Mouse (Mus musculus): ENCODE results near the gene Hoxb9.

Hoxb9 gene

DNA sequence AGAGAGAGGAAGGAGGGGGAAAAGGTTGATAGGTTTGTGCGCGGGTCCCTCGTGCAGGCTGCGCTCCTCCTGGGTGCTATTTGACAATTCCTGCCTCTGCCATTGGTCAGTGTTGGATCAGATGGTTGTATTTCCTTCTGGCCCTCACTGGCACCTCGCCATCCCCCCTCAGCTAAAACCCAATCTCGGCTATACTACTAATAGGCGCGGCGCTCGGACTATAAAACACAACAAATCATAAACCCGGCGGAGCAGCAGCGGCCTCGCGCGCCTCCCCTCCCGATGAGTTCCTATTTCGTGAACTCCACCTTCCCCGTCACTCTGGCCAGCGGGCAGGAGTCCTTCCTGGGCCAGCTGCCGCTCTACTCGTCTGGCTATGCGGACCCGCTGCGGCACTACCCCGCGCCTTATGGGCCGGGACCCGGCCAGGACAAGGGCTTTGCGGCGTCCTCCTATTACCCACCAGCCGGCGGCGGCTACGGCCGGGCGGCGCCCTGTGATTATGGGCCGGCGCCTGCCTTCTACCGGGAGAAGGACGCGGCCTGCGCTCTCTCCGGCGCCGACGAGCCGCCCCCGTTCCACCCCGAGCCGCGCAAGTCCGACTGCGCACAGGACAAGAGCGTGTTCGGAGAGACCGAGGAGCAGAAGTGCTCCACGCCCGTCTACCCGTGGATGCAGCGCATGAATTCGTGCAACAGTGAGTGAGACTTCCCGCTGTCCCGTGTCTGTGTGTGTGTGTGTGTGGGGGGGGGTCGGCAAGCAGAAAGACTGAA is 27.8 kb downstream of the Hoxb9 start:
- DNase-seq (ENCODE audit: low read depth, low spot score): no peak

DNA sequence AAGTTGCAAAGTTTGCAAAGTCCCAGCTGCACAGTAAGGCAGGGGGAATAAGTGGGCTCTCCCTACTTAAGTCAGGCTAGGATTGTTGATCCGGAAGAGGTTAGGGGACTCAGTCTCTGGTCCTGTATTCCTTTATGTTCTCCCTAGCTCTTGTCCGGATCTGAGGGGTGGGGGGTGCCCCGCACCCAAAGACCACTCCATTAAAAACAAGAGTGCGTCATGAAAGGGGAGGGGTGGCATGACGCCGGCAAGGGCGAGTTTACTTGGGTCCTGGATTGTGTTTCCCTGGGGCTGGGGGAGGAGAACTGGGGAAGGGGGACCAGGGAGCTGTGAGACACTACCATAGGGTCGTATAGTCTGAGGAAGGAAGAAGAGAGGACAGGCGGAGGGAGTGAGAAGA is 28.5 kb downstream of the Hoxb9 start:
- DNase-seq (ENCODE audit: low read depth, low spot score): no peak

DNA sequence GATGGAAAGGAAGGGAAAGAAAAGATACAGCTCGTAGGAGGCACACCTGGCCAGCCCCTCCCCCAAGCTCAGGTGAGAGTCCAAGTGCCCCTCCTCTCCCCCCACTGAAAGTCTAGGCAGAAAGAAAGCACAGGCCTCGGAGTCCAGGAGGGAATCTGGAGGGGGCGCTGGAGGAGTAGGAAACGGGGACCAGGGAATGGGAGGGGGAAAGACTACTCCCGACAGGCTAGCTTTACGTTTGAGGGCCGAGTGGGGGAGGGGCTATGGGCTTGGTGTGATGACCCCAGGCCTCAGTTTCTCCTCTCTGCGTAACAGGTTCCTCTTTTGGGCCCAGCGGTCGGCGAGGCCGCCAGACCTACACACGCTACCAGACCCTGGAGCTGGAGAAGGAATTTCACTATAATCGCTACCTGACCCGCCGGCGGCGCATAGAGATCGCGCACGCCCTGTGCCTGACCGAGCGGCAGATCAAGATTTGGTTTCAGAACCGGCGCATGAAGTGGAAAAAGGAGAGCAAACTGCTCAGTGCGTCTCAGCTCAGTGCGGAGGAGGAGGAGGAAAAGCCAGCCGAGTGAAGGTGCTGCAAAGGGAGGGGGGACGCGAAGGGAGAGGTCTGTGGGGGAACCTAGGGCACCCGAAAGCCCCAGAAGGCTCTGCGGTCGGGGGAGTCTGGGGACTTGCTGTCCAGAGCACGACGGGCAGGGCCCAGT is 29.3 kb downstream of the Hoxb9 start:
- DNase-seq (ENCODE audit: low read depth, low spot score): no peak

DNA sequence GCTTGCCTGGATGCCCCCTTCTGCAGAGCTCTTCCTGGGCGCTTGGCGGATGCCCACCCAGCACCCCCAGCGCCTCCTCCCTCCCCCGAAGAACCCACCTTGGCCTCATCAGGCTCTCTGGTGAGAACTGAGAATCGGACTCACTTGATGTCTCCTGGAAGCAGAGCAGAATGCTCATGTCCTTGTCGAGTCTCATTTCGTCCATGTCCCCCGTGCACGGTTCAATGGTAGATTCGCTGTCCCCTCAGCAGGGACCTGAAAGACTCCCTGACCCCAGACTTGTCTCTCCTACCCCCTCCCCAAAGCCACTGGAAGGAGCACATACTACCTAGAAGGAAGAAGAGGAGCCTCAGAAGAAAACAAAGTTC is 29.8 kb downstream of the Hoxb9 start:
- DNase-seq (ENCODE audit: low read depth, low spot score): no peak

GRCm38 (mm10) chr11:96301837-96302236 is 30.6 kb downstream of the Hoxb9 start:
- DNase-seq (ENCODE audit: low read depth, low spot score): no peak

GRCm38 (mm10) chr11:96302381-96303150 is 31.3 kb downstream of the Hoxb9 start:
- no peak for DNase-seq (ENCODE audit: low read depth, low spot score)

- DNase-seq (ENCODE audit: low read depth, low spot score): no peak
Observed at GRCm38 (mm10) chr11:96303151-96304099, 32.2 kb downstream of the Hoxb9 start, which contains the start of gene Hoxb5. Hoxb5 (plus strand) TSS chr11:96303336.

DNA sequence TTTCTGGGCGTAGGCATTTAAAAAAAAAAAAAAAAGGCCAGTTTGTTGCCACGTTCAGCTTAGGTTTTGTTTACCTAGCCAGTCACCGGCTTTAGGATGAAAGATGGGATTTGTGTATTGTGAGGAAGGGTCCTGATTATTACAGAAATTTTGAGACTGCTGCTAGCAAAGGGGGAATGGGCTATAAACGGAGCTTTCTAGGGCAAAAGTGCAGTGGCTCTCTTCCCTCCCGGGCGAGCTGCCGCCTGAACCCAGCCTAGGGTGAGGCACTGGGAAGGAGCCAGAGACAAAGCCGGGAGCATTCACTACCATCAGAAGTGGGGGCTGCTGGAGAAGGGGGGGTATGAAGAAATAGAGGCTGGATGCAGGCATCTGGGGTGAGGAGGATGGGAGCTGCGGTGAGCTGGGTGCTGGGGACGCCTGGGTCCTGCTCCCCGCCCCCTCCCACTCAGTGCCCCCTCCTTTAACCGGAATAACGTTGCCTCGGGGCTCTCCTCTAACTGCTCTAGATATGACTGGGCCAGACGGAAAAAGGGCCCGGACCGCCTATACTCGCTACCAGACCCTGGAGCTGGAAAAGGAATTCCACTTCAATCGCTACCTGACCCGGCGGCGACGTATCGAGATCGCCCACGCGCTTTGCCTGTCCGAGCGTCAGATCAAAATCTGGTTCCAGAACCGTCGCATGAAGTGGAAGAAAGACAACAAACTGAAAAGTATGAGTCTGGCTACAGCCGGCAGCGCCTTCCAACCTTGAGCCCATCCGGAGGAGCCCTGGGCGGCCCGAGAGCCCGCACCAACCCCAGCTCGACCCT is 33.3 kb downstream of the Hoxb9 start:
- DNase-seq (ENCODE audit: low read depth, low spot score): no peak

GRCm38 (mm10) chr11:96305505-96306182 is 34.4 kb downstream of the Hoxb9 start:
- no peak for DNase-seq (ENCODE audit: low read depth, low spot score)

- no peak for DNase-seq (ENCODE audit: low read depth, low spot score)
Observed at GRCm38 (mm10) chr11:96306183-96306907, 35.1 kb downstream of the Hoxb9 start.

DNA sequence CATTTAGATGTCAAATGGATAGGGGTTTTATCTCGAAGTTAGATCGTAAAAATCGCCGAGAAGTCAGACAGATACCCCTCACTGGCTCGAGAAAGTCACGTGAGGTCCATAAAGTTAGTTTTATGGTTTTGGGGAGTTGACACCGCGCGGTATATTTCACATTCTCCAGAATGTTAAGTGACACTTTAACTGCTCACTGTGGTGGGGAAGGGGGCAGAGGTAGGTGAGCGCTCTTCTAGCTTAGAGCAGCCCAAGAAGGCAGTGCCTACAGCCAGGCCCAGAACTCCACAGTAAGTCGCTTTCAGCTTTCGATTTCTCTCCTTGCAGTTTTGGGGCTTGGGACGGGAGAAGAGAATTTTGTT is 35.6 kb downstream of the Hoxb9 start:
- DNase-seq (ENCODE audit: low read depth, low spot score): no peak

- no peak for DNase-seq (ENCODE audit: low read depth, low spot score)
Observed at GRCm38 (mm10) chr11:96308763-96309162, 37.5 kb downstream of the Hoxb9 start.

- no peak for DNase-seq (ENCODE audit: low read depth, low spot score)
Observed at GRCm38 (mm10) chr11:96309288-96309687, 38.0 kb downstream of the Hoxb9 start.

DNA sequence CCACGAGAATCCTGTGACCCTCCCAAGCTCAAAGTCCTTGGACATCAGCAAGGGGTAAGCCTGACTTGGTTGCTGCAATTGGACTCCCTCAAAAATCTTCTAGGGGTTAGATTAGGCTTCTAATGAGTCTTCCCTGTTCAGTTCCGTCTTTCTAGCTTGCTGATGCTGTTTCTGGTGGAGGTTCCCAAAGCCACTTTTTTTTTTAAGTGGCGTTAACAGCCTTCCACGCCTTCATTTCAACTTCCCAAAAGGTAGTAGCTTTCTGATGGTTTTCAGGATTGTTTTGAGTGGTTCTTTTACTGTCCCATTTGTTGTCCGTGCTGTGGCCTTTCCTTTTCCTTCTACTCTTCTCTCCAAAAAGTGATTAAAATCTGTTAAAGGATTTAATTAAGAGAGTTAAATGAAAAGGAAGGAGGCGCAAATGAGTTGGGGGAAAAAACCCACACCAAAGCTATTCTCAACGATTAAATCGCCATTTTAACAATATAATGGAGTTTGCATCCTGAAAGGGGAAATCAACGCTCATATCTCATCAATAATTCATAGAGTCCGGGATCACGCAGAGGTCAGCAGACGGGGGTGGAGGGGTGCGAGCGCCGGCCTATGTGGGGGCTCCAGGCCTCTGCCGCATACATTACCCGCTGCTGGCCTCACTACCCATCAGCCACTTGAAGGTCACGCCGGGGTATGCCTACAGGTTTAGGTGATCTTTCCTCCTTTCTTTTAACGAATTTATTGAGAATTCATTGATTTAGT is 39.1 kb downstream of the Hoxb9 start:
- DNase-seq (ENCODE audit: low read depth, low spot score): no peak

DNA sequence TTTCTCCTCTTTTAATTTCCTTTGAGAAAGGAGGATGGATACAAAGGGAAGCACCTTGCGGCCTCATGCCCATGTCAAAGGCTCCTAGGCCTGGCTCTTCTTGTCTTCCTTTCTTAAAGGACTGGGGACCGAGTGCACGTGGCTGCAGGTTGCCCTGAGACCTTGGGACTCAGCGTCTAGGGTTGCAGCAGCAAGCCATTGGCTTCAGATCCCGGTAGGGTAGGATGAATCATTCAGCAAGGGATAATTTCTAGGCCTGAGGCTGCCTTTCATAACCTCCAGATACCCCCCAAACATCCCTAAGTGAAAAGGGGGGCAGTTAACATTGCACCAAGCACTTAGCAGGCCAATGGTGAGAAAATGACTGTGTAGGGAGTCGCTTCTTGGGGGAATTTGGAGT is 39.8 kb downstream of the Hoxb9 start:
- DNase-seq (ENCODE audit: low read depth, low spot score): no peak

- DNase-seq (ENCODE audit: low read depth, low spot score): no peak
Observed at GRCm38 (mm10) chr11:96311520-96312417, 40.5 kb downstream of the Hoxb9 start.

- no peak for DNase-seq (ENCODE audit: low read depth, low spot score)
Observed at GRCm38 (mm10) chr11:96313134-96313533, 41.9 kb downstream of the Hoxb9 start.
